Mouse (Mus musculus) midbrain, embryonic 12.5 days (tissue): ENCODE measurements around the gene Slc5a4a. TPM values are rescaled to one million over a fixed set of nuclear protein-coding genes. Genes with fewer than 3 reads are reported as not detected.

Experiments
- ATAC-seq: fragments of 200-750 bp; cut with Nextera tagmentation; 2 replicates; pipeline ENCODE4 v1.8.0; 2017; ENCODE audit warnings: low read depth, moderate TSS enrichment, moderate library complexity; ENCODE audit not compliant: low FRiP score
- H3K27ac ChIP-seq: fragments of 300-500 bp; sonication (generic); replicated peaks from 2 replicates; pipeline ENCODE4 v1.5.1; 2016; ENCODE audit warnings: mild to moderate bottlenecking
- H3K27me3 ChIP-seq: fragments of 300-500 bp; sonication (generic); 2 replicates; pipeline ENCODE4 v1.6.1; 2016; ENCODE audit warnings: mild to moderate bottlenecking
- H3K36me3 ChIP-seq: fragments of 300-500 bp; sonication (generic); 2 replicates; pipeline ENCODE4 v1.6.1; 2016
- H3K4me1 ChIP-seq: fragments of 300-500 bp; sonication (generic); 2 replicates; pipeline ENCODE4 v1.6.1; 2016
- H3K4me2 ChIP-seq: fragments of 300-500 bp; sonication (generic); replicated peaks from 2 replicates; pipeline ENCODE4 v1.6.1; 2016; ENCODE audit warnings: mild to moderate bottlenecking, moderate library complexity
- H3K4me3 ChIP-seq: fragments of 300-500 bp; sonication (generic); 2 replicates; pipeline ENCODE4 v1.5.1; 2016; ENCODE audit warnings: mild to moderate bottlenecking
- H3K9ac ChIP-seq: fragments of 300-500 bp; sonication (generic); replicated peaks from 2 replicates; pipeline ENCODE4 v1.6.1; 2016; ENCODE audit warnings: mild to moderate bottlenecking, moderate library complexity
- H3K9me3 ChIP-seq: fragments of 300-500 bp; sonication (generic); 2 replicates; pipeline ENCODE4 v1.6.1; 2016; ENCODE audit warnings: mild to moderate bottlenecking
- WGBS: fragments of 180-500 bp; shearing (Covaris S2); methylation state at CpG from one replicate; pipeline ENCODE4 v1.1.7; 2016; 5-methylcytosine and 5-hydroxymethylcytosine counted together
- polyA plus RNA-seq: library from polyadenylated mRNA; unstranded; fragments of >200 nt; fragmentation: Nextera tagmentation; extraction: Ambion mirVana; gene quantifications from 2 replicates; pipeline ENCODE4 v1.2.1, GENCODE M21; 2016

Slc5a4a gene
- polyA plus RNA-seq: not detected in 2 replicates

GRCm38 (mm10) chr10:76147278-76147677 is at the start of gene Slc5a4a:
TSS of gene Slc5a4a (plus strand) at chr10:76147451.
- no peak within 1 kb of the TSS for H3K27ac ChIP-seq
- no peak for ATAC-seq
- no peak within 1 kb of the TSS for H3K9ac ChIP-seq
- H3K36me3 ChIP-seq: no peaks in the 10 kb centered on the region
- H3K9me3 ChIP-seq: no peaks in the 10 kb centered on the region
- H3K4me3 ChIP-seq: no peak within 1 kb of the TSS
- H3K4me2 ChIP-seq: no peak within 1 kb of the TSS
- H3K4me1 ChIP-seq: no peaks in the 10 kb centered on the region
- H3K27me3 ChIP-seq: no peaks in the 10 kb centered on the region
- WGBS: 92% methylated on average over 5 of the region's 5 CpGs

- Histone ChIP-seq H3K4me2 (no peak within 1 kb of the TSS), H3K27ac (no peak within 1 kb of the TSS), H3K9ac (no peak within 1 kb of the TSS), H3K36me3 (no peaks in the 10 kb centered on the region), H3K27me3 (no peaks in the 10 kb centered on the region), H3K4me3 (no peak within 1 kb of the TSS), H3K4me1 (no peaks in the 10 kb centered on the region), H3K9me3 (no peaks in the 10 kb centered on the region)
- WGBS: 87% methylated on average over 4 of the region's 4 CpGs
- ATAC-seq: no peak
Observed at GRCm38 (mm10) chr10:76110861-76111260, 36.4 kb upstream of the Slc5a4a start, which contains the start of gene Slc5a4b. TSS of gene Slc5a4b (minus strand) at chr10:76110961.

- no peak overlapping the region for H3K27ac ChIP-seq
- no peak overlapping the region for H3K9ac ChIP-seq
- no peak overlapping the region for H3K4me2 ChIP-seq
- H3K4me1 ChIP-seq: peaks cover 4% of the 10 kb centered on the region; the same call in 1 of the 2 replicates
- 32% methylated on average over 5 of the region's 5 CpGs for WGBS
- no peak overlapping the region for H3K4me3 ChIP-seq
- no peaks in the 10 kb centered on the region for H3K27me3 ChIP-seq
- no peaks in the 10 kb centered on the region for H3K36me3 ChIP-seq
- ATAC-seq: no peak
- H3K9me3 ChIP-seq: no peaks in the 10 kb centered on the region
Observed at GRCm38 (mm10) chr10:76117966-76118365, 29.3 kb upstream of the Slc5a4a start.

GRCm38 (mm10) chr10:76118741-76119140 is 28.5 kb upstream of the Slc5a4a start:
- Histone ChIP-seq H3K36me3 (no peaks in the 10 kb centered on the region), H3K4me2 (no peak overlapping the region), H3K4me3 (no peak overlapping the region), H3K9me3 (no peaks in the 10 kb centered on the region), H3K27ac (no peak overlapping the region), H3K9ac (no peak overlapping the region), H3K4me1 (peaks cover 4% of the 10 kb centered on the region; the same call in 1 of the 2 replicates), H3K27me3 (no peaks in the 10 kb centered on the region)
- 24% methylated on average over 1 of the region's 1 CpGs for WGBS
- no peak for ATAC-seq

- H3K4me2 ChIP-seq: no peak overlapping the region
- no peaks in the 10 kb centered on the region for H3K36me3 ChIP-seq
- H3K27me3 ChIP-seq: no peaks in the 10 kb centered on the region
- H3K4me3 ChIP-seq: no peak overlapping the region
- no peaks in the 10 kb centered on the region for H3K9me3 ChIP-seq
- H3K9ac ChIP-seq: no peak overlapping the region
- peaks cover 4% of the 10 kb centered on the region; the same call in 1 of the 2 replicates for H3K4me1 ChIP-seq
- ATAC-seq: no peak
- H3K27ac ChIP-seq: no peak overlapping the region
- WGBS: 47% methylated on average over 4 of the region's 4 CpGs
Observed at GRCm38 (mm10) chr10:76120124-76120711, 27.0 kb upstream of the Slc5a4a start.

- 89% methylated on average over 5 of the region's 5 CpGs for WGBS
Observed at GRCm38 (mm10) chr10:76121495-76121894, 25.8 kb upstream of the Slc5a4a start.

GRCm38 (mm10) chr10:76132506-76132905 is 14.7 kb upstream of the Slc5a4a start:
- no peaks in the 10 kb centered on the region for H3K4me1 ChIP-seq
- H3K9me3 ChIP-seq: no peaks in the 10 kb centered on the region
- 73% methylated on average over 4 of the region's 4 CpGs for WGBS
- H3K27ac ChIP-seq: no peak overlapping the region
- no peak overlapping the region for H3K4me3 ChIP-seq
- no peaks in the 10 kb centered on the region for H3K27me3 ChIP-seq
- H3K36me3 ChIP-seq: no peaks in the 10 kb centered on the region
- H3K9ac ChIP-seq: no peak overlapping the region
- ATAC-seq: no peak
- no peak overlapping the region for H3K4me2 ChIP-seq

More at GRCm38 (mm10) chr10:76121495-76121894, 25.8 kb upstream of the Slc5a4a start:
- Histone ChIP-seq H3K9ac (no peak overlapping the region), H3K36me3 (no peaks in the 10 kb centered on the region), H3K4me3 (no peak overlapping the region), H3K27ac (no peak overlapping the region), H3K27me3 (no peaks in the 10 kb centered on the region), H3K9me3 (no peaks in the 10 kb centered on the region), H3K4me2 (no peak overlapping the region), H3K4me1 (peaks cover 4% of the 10 kb centered on the region; the same call in 1 of the 2 replicates)
- ATAC-seq: no peak

GRCm38 (mm10) chr10:76136318-76136717 is 10.9 kb upstream of the Slc5a4a start:
- H3K9ac ChIP-seq: no peak overlapping the region
- ATAC-seq: no peak
- H3K27me3 ChIP-seq: no peaks in the 10 kb centered on the region
- no peak overlapping the region for H3K4me2 ChIP-seq
- H3K27ac ChIP-seq: no peak overlapping the region
- H3K4me1 ChIP-seq: no peaks in the 10 kb centered on the region
- no peak overlapping the region for H3K4me3 ChIP-seq
- H3K36me3 ChIP-seq: no peaks in the 10 kb centered on the region
- H3K9me3 ChIP-seq: no peaks in the 10 kb centered on the region
- 81% methylated on average over 2 of the region's 2 CpGs for whole genome bisulfite sequencing

- ATAC-seq: no peak
- H3K4me1 ChIP-seq: no peaks in the 10 kb centered on the region
- no peak overlapping the region for H3K27ac ChIP-seq
- no peak overlapping the region for H3K4me3 ChIP-seq
- WGBS: 72% methylated on average over 8 of the region's 8 CpGs
- H3K9me3 ChIP-seq: no peaks in the 10 kb centered on the region
- H3K9ac ChIP-seq: no peak overlapping the region
- H3K27me3 ChIP-seq: no peaks in the 10 kb centered on the region
- H3K4me2 ChIP-seq: no peak overlapping the region
- no peaks in the 10 kb centered on the region for H3K36me3 ChIP-seq
Observed at GRCm38 (mm10) chr10:76146846-76147245, 405 bp upstream of the Slc5a4a start.

GRCm38 (mm10) chr10:76155911-76156310 is 8.7 kb downstream of the Slc5a4a start:
- Histone ChIP-seq H3K27me3 (no peaks in the 10 kb centered on the region), H3K9ac (no peak overlapping the region), H3K36me3 (no peaks in the 10 kb centered on the region), H3K4me2 (no peak overlapping the region), H3K4me1 (no peaks in the 10 kb centered on the region), H3K9me3 (no peaks in the 10 kb centered on the region), H3K27ac (no peak overlapping the region), H3K4me3 (no peak overlapping the region)
- 84% methylated on average over 7 of the region's 7 CpGs for WGBS
- no peak for ATAC-seq

GRCm38 (mm10) chr10:76157528-76157927 is 10.3 kb downstream of the Slc5a4a start:
- WGBS: 78% methylated on average over 5 of the region's 5 CpGs
- Histone ChIP-seq H3K27me3 (no peaks in the 10 kb centered on the region), H3K36me3 (no peaks in the 10 kb centered on the region), H3K27ac (no peak overlapping the region), H3K9me3 (no peaks in the 10 kb centered on the region), H3K9ac (no peak overlapping the region), H3K4me3 (no peak overlapping the region), H3K4me1 (no peaks in the 10 kb centered on the region), H3K4me2 (no peak overlapping the region)
- no peak for ATAC-seq

GRCm38 (mm10) chr10:76158009-76158408 is 10.8 kb downstream of the Slc5a4a start:
- 84% methylated on average over 1 of the region's 1 CpGs for WGBS
- Histone ChIP-seq H3K36me3 (no peaks in the 10 kb centered on the region), H3K4me1 (no peaks in the 10 kb centered on the region), H3K4me3 (no peak overlapping the region), H3K27ac (no peak overlapping the region), H3K27me3 (no peaks in the 10 kb centered on the region), H3K4me2 (no peak overlapping the region), H3K9ac (no peak overlapping the region), H3K9me3 (no peaks in the 10 kb centered on the region)
- ATAC-seq: no peak

GRCm38 (mm10) chr10:76174899-76175298 is 27.6 kb downstream of the Slc5a4a start:
- H3K27me3 ChIP-seq: no peaks in the 10 kb centered on the region
- H3K4me1 ChIP-seq: no peaks in the 10 kb centered on the region
- no peaks in the 10 kb centered on the region for H3K36me3 ChIP-seq
- 21% methylated on average over 2 of the region's 2 CpGs for WGBS
- no peak overlapping the region for H3K4me2 ChIP-seq
- no peaks in the 10 kb centered on the region for H3K9me3 ChIP-seq
- no peak for ATAC-seq
- H3K27ac ChIP-seq: peak overlapping the region; percentile 46; the same call in 1 of the 2 replicates
- H3K4me3 ChIP-seq: no peak overlapping the region
- H3K9ac ChIP-seq: no peak overlapping the region
